Mouse (Mus musculus): ENCODE measurements around the gene Slc25a36. TPM values are rescaled to one million over a fixed set of nuclear protein-coding genes. Genes with fewer than 3 reads are reported as not detected.

The Slc25a36 gene
- polyA plus RNA-seq, 2 experiments from 2014 or later: 50.2 to 59.9 TPM

DNA sequence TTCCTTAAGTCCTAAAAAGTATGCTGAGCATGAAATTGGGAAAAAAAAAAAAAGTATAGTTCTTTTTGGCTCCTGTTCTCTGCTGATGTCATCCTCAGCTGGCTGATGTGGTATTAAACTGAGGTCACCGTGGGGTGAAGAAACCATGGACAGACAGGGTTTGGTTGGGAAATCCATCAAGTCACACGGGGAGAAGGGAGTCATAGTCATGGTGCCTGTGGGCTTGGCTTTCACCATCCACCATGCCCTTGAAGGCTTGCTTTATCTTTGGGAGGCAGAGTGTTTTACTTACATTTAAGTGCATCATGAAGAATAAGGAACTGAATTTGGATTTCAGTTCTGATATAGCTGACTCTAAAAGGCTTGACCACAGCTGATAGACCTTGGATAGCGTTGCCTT lies 72.9 kb downstream of the Slc25a36 start:
- no peak for ATAC-seq

DNA sequence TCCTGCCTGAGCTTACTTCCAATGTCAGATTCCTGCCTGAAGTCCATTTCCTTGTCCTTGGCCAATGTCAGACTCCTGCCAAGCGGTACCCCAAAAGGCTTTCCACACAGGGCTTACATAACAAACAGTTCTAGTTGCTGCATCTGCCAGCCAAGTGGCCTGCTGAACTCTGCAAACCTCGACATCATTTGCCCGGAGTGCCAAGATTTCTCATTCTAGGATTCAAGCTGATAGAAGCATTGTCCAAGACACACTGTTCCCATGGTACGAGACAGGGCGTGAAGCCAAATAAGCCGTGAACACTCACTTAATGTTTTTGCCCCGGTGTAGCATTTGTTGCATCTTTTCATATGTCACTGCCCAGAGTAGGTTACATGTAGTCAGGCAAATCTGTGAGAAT lies 74.3 kb downstream of the Slc25a36 start:
- ATAC-seq: no peak

DNA sequence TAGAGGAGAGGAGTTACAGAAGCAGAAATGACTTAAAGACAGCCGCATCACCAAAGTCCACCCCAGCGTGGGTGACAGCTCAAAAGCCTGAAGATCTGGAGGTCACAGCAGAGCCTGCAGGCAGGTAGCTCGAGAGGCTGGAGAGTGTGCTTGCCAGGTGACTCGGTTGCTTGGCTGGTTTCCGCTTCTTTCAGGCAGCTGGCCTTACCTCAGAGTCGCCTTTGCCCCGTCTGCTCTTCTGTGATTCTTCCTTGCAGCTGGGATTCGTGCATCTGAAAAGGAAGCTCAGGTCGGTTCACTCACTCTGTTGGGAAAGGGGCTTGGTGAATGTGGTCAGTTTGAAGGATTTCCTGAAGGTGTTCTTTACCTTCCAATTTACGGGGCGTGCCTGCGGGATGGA lies 83.6 kb downstream of the Slc25a36 start:
- ATAC-seq: no peak

DNA sequence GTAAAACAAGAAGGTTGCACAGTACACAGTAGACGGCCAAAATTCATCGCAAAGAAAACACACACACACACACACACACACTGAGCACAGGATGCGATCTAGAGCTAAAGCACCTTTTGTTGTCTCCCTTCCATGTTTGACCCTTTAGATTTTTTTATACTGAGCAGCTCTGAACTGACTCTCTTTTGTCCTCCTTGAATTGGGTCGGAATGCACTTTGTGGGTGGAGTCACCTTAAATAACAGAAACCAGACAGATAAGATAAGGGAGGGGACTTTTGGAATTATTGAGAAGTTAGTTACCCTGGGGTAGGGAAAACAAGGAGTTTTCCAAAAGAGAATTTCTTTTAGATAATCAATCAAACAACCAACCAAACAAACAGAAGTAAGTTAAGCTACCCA lies 85.0 kb downstream of the Slc25a36 start:
- no peak for ATAC-seq

Other genes starting within 250 kb of the Slc25a36 start
- gene Pxylp1, start 218.5 kb downstream of the Slc25a36 start, polyA plus RNA-seq (2017; shearing (Covaris generic)): 10 to 100 TPM; 10.5 to 11.5 TPM
- gene Spsb4, start 92.3 kb downstream of the Slc25a36 start, polyA plus RNA-seq (2017; shearing (Covaris generic)): under 1 TPM in 1 of 2 experiments, not detected in 1; 0.22 TPM

Measured in activated CD4-positive, CD25-positive, alpha-beta regulatory T cell, adult 4 months (primary cell).